Mouse (Mus musculus): ENCODE results near the gene Abcd4.

Gene Abcd4

DNA sequence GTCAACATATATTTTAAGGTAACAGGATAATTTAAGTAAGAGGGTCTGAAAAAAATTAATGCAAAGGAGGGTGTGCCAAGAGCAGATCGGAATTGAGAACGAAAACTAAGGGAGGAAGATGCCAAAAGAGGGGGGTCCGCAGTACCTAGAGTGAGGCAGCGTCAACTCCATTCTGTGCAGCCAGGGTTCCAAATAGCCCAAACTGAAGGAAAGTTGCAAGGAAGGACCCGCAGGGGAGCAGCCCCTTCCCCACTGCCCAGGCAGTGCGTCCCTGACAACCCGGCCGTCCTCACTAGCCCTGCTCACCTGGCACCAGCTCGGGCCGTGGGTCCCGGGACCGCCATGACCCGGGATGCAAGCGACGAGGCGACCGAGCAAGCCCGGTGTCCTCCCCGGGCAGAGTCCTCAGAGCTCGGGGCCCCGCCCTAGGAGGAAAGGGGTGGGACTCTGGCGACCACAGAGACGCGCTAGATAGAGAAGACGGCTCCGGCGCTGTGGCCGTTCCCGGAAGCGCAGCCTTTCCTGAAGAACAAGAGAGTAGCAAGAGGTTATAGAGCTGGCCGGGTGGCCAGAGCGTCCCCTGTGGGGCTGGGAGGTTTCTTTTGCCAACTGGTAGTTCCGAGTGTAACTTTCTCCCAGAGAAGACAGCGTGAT lies at the start of gene Abcd4:
Gene Abcd4 (minus strand): TSS at position 437 of the 654 bp plus-strand sequence.
- ATAC-seq (ENCODE audit: insufficient number of reproducible peaks, low FRiP score, low TSS enrichment), result peak; percentile 99

DNA sequence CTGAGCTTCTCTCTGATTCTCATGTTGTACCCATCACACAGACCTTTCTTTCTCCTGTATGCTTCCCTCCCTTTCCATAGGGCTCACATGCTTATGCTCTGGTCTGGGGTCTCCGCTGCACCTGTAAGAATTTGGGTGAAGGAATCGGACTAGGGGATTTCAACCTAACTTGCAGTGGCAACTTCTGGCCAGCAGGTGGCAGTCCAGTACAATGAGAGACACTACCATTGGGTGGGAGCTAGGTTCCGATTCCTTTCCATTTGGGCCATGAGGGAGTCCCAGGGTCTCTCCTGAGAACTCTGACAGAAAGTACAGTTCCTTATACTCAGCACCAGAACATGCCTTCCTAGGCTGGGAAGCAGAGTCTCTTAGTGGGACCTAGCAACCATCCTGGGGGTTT lies 36.7 kb upstream of the Abcd4 start:
- peak; percentile 40; the same call in 1 of the 2 replicates for ATAC-seq (ENCODE audit: insufficient number of reproducible peaks, low FRiP score, low TSS enrichment)

DNA sequence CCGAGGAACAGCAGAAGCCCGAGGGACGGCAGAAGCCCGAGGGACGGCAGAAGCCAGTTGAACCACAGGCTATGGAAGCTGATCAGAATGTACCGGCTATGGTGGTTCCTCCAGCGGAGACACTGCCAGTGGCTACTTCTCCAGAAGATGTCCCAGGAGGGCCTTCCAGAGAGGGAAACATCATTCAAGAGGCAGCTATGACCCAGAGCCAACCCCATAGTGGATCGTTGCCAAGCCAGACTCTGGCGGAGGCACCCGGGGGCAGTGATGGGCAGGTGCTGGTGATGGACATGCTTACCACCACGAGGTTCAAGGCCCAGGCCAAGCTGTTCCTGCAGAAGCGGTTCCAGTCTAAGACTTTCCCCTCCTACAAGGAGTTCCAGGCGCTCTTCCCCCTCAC lies 33.0 kb upstream of the Abcd4 start:
- ATAC-seq (ENCODE audit: insufficient number of reproducible peaks, low FRiP score, low TSS enrichment), result no peak

DNA sequence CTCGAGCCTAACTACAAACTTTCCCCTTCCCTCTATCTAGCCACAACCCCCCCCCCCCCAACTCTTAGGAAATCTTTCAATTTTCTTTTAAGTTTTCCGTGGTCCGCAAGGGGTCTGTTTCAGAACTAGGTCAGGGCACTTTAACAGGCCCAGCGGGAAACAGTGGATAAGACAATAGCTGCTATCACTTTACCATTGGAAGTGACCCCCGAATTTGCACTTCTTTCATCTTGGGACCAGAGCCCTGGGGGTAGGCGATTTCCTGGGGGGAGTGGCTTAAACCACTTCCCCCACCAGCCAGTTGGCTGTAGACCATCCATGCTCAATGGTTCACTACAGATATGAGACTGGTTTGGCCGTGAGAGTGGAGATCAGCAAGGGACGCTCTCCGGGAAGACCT lies 23.4 kb upstream of the Abcd4 start, which contains the start of gene Vrtn:
Gene Vrtn (plus strand): TSS at position 366 of the 400 bp plus-strand sequence.
- no peak for ATAC-seq (ENCODE audit: insufficient number of reproducible peaks, low FRiP score, low TSS enrichment)

DNA sequence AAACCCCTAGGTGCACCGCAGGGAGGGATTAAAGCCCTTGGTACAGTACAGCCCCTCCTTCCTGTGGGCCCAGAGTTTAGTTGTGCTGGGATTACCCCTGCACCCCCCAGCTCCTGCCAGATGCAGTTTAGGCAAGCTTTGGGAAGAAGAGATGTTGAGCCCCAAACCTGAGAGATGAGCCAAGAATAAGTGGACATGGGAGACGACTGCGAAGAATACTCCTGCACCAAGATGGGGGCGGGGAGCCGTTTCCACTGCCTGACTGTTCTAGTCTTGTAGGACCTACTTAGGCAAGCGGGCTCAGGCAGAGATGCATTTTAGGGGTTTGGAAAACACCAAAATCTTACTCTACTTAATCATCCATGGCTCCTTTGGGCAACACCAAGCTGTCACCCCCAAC lies 23.0 kb upstream of the Abcd4 start:
- ATAC-seq (ENCODE audit: insufficient number of reproducible peaks, low FRiP score, low TSS enrichment), result no peak

DNA sequence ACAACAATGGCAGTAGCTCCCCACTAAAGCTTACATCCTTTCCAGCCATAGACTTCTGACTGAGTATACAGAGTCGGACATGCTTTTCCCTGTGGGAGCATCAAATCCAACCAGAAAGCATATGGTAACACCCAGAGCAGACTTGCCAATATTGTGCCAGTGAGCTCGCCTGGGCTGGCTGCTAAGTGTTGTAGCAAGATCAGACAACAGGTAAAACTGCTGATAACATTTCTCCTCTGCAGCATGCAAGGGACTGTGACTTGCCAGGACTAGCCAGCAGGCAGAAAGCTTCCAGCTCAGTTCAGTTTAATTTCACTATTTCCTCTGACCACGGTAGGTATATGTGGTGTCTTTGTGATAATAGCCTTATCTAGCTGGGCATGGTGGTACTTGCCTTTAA lies 14.7 kb upstream of the Abcd4 start:
- ATAC-seq (ENCODE audit: insufficient number of reproducible peaks, low FRiP score, low TSS enrichment), result no peak

DNA sequence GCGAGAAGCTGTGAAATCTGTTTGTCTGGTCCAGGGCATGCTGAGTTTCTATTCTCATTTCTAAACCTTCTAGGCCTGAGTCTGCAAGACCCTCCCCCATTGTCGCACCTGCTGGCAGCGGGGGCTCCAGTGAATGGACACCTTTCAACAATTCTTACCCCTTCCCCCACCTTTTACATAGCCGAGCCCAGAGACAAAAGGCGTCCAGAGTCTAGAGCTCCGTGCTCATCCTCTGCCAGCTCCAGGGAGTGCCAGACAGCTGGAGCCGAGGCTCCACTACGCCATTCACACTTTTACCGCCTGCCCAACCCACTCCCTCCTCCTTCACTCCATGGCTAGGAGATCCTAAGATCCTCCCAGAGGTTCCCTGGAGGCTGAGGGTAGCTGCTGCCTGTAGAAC lies 7.9 kb upstream of the Abcd4 start:
- no peak for ATAC-seq (ENCODE audit: insufficient number of reproducible peaks, low FRiP score, low TSS enrichment)

DNA sequence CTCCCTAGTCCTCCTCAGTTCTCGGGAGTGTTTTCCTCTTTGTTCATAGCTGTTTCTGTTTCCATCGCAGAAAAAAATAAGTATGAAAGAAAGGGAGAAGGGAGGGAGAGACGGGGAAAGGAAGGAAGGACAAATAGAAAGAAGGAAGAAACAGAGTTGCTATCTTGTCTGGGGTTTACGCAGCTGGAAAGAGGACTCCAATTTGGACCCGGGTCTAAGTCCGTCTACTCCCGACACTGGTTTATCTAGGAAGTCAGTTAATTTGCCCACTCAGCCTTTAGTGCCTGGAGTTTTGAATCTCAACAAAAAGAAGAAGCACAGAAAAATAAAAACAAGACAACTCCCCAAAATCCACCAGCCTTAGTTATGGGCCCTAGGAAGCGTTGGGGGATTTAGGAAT lies 7.4 kb upstream of the Abcd4 start:
- ATAC-seq (ENCODE audit: insufficient number of reproducible peaks, low FRiP score, low TSS enrichment), result no peak

DNA sequence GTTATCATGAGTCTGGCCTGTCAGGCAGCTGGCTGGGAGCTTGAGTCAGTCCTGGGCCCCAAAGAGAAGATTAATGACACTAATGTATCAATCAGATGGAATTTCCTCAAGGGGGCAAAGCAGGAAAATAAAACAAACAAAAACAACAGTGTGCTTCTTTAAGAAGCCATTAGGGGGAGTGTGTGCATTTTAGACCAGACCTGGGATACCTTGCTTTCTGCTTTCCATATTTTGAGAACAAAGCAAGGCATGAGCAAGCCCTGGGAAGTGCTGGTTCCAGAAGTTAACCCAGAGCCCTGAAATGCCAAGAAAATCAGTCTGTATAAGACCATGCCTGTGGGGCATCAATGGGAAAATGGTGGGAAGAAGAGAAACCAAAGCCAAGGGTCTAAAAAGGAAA lies 3.8 kb upstream of the Abcd4 start:
- ATAC-seq (ENCODE audit: insufficient number of reproducible peaks, low FRiP score, low TSS enrichment), result no peak

DNA sequence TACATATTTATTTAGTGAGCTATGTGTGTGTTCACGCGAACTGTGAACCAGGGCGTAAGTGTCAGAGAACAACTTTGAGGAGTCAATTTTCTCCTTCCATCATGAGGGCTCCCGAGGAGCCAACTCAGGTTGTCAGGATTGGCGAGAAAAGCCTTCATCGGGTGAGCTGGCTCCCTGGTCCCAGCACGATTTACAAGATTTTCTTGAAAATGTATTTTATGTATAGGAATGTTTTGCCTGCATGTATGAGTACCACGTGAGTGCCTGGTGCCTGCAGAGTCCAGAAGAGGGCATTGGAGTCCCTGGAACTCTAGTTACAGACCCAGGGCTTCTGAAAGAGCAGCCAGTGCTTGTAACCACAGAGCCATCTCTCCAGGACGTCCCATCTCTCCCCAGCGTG lies 450 bp upstream of the Abcd4 start:
- no peak for ATAC-seq (ENCODE audit: insufficient number of reproducible peaks, low FRiP score, low TSS enrichment)

DNA sequence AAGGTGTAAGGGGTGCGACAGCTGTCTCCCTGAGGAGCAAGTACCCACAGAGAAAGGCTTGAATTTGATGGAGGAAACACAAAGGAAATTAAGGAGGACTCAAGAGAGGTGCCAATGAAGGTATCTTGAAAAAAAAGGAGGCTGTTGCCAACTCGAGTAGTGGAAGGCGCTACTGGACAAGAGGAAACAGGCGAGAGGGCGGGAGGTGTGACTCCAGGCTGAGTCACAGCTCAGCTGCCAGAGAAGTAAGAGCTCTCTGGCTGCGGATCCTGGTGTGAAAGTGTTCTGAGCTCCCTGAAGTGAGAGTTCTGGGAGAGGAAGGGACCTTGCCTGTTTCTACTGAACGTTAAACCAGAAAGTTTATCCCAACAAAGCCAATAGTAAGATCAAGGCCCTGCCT lies 2.7 kb downstream of the Abcd4 start:
- no peak for ATAC-seq (ENCODE audit: insufficient number of reproducible peaks, low FRiP score, low TSS enrichment)

DNA sequence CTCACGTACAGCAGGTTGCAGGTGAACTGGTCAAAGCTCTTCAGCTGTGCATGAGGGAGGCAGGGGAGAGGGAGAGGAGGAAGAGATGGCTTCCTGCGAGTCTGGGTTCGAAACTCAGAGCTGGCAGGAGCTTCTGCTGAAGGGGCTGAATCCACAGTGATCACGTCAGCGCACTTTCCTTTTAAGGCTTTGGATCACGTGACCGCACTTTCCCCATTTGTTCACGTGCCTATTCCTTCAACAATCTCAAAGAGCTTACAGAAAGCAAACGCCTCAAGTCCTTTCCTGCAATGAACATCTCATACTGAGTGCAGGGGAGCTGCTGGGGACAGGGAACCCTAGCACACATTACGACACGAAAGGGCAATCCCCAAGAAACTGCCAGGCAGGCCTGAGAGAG lies 3.2 kb downstream of the Abcd4 start:
- no peak for ATAC-seq (ENCODE audit: insufficient number of reproducible peaks, low FRiP score, low TSS enrichment)

DNA sequence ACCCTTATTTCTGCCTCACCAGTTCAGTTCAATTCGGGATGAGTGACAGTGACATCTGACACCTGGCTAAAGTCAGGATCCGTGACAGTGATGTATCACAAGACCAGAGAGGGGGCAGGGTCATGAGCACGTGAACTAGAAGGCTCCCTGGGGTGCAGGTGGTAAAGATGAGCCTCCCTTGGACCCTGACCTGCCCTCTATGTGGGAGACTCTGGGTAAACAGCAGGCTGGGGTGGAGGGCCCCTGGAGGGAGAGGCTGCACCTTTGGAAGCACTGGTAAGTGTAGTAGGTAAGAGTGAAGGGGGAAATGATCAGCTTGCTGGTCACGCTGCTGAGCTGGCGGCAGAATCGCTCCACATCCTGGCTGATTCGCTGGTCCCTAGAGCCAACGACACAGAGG lies 4.7 kb downstream of the Abcd4 start:
- ATAC-seq (ENCODE audit: insufficient number of reproducible peaks, low FRiP score, low TSS enrichment), result no peak

DNA sequence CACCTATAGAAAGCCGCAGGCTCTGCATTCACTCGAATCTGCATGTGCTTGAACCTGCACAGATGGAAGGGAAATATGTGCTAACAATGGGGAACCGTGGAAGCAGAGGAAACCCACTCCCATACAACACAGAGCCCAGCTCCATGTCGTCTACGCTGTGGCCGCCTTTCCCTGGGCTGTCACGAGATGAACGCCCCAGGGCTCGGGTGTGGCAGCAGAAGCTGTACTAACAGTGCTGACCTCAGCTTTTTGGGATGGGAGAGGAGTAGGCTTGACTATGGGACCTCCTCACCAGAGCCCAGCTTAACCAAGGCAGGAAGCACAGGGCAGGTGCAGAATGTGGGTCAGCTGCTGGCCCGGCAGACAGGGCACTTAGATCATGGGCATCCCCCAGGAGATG lies 5.5 kb downstream of the Abcd4 start:
- ATAC-seq (ENCODE audit: insufficient number of reproducible peaks, low FRiP score, low TSS enrichment), result no peak

DNA sequence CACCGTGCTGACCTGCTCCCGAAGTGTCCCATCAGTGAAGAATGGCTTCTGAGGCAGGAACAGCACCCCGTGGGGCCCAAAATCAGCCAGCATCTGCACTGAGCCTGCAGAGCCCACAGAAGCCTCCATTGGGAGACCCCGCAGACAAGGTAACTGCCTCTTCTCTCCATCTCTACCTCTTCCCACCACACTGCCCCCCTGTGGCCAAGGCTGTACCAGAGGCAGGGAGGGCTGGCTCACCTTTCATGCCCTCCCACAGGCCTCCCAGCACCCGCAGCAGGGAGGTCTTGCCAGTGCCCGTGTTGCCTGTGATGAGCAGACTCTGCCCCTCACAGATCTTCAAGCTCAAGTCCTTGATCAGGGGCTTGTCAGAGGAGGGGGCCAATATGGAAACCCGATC lies 11.4 kb downstream of the Abcd4 start:
- no peak for ATAC-seq (ENCODE audit: insufficient number of reproducible peaks, low FRiP score, low TSS enrichment)

DNA sequence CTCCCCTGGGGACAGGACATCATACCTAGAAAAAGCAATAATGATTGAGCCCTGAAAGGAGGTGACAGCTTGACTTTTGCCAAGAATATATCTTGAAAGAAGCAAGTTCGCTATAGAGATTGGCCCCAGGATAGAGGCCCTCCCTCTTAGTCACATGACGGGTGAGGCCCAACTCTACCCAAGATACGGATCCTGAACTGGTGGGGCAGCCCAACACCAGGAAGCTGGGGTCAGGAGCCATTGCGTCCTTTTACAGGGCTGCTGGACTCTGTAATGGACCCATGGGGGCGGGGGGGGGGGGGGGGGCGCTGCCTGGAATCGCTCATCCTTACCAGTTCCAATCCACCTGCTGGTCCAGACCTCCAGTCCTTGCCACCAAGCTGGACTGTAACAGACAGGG lies 13.2 kb downstream of the Abcd4 start:
- no peak for ATAC-seq (ENCODE audit: insufficient number of reproducible peaks, low FRiP score, low TSS enrichment)

DNA sequence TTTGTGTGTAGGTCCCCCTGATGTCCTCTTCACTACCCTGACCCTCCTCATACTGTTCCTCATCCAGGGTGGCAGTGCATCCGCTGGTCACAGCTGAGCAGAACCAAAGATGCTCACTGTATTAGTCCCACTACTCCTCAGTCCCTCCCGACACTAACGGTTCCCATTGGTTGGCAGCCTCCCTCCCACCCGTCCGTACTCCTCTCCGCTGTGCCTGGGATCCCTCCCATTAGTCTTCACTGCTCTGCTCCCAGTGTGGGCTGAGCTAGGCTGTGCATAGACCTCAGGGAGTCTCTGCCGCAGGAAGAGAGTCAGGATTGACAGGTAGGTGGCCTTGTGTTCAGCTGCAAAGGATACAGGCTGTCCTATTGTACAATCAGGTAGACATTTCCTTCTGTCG lies 18.9 kb downstream of the Abcd4 start:
- no peak for ATAC-seq (ENCODE audit: insufficient number of reproducible peaks, low FRiP score, low TSS enrichment)

DNA sequence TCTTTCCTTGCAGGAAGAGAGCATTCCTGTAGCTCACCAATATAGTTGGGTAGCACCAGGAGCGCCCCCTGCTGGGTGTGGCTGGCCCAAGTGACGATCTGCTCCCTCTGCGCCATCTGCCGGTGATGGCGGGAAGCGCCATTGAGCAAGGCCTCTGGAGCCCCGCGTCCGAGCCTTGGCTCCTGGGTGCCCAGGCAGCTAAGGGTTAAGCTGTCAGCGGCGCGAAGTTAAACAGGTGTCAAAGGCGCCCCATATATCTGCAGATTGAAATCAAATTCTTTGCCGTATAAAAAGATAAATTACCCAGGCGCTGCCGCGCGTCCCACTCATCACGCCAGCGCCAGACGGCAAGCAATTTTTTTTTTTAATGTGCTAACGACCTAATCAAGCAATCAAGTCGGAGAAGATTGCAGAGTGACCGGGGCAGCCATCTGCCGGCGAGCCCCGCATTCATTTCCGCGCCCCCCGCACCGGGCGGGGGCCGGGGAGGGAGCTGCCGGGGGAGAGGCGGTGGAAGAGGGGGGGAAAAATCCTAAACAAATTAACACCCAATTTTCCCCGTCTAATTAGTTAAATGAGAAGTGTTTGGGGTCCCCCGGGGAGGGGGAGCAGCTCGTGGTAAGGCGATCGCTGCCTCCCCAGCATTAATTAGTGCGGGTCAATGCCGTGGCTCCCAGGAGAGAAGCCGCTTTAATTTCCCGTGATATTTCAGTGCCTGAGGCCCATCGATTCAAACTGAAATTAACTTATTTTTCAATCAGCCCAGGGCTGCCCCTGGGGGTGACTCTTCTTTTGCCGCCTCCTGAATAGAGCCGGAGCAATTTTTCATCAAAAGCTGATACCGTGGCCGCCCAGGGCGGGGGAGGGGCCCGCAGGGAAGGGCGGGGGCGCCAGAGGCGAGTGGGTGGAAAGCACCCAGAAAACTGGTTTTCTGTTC lies 27.1 kb downstream of the Abcd4 start:
- peak; percentile 68; the same call in 1 of the 2 replicates for ATAC-seq (ENCODE audit: insufficient number of reproducible peaks, low FRiP score, low TSS enrichment)

DNA sequence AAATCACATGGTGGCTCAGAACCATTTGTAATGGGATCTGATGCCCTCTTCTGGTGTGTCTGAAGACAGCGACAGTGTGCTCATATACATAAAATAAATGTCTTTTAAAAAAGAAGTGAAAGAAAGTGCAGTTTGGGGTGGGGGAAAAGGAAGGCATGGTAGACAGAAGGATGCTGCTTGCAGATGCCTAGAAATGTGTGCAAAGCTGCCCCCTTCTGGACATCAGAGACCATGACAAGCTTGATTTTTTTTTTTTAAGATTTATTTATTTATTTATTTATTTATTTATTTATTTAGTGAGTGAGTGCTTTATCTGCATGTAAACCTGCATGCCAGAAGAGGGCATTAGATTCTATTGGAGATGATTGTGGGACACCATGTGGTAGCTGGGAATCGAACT lies 35.9 kb downstream of the Abcd4 start:
- ATAC-seq (ENCODE audit: insufficient number of reproducible peaks, low FRiP score, low TSS enrichment), result no peak

DNA sequence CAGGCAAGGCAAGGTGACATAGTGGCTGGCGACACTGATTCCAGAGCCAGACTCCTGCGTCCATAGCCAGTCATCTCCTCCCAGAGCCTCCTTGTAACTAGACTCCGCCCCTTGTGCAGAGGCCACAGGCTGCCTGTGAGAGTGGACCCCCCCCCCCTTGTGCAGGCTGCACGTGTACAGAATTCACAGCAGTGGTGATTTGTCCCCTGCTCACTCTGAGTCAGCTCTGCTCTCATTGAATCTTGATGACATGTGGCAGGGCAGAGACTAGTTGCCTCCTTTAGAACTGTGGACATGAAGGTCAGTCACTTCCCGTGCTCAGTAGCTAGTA lies 38.8 kb downstream of the Abcd4 start:
- ATAC-seq (ENCODE audit: insufficient number of reproducible peaks, low FRiP score, low TSS enrichment), result no peak

DNA sequence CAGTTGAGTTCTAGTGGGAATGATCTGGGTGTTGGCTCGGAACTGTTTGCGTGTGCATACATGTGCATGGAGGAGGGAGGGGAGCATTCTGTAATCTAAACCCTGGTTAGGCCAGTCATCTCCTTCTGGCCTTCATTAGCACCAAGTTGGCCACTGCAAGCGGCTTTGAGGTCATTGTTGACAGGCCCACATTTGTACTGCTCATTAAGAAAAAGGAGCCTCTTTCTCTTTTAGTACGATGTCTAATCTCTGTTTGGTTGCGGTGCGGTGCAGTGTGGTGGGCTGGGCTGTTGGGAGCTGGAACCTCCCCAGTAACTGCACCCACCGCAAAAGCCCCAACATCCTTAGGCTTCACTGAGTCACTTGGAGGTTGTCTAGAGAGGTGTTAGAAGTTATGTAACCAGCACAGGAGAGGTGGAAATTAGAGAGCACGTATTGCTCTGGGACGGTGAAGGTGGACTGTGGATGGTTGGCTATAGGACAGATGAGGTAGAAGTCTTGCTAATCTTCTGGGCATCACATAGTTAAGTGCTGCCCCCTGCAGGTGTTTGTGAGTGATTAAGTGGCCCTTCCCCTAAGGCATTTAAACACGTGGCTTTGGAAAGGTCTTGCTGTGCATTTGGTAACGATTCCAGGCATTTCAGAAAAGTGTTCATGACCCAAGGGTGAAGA lies 39.3 kb downstream of the Abcd4 start:
- ATAC-seq (ENCODE audit: insufficient number of reproducible peaks, low FRiP score, low TSS enrichment), result no peak
